Mouse (Mus musculus): Measurements from ENCODE around the gene Arhgap35.

DNA sequence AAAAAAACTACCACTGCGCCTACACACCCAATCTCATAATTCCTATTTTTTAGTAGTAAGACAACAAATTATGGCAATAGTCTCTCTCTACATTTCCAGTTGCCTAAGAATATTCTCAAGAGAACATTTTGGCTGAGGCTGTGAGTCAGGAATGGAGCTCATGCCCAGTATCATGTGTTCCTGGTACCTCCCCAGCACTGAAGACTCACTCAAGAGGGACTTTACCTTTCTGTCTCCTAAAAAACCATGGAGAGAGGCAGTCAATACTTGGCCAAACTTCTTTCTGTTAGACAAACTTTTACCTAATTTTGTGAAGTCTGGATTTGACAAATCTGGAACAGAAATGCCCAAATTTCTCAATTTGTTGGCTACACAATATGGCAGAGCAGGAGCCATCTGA, 6.7 kb downstream of the Arhgap35 start:
- TF ChIP-seq POLR2A (IDR thresholded peaks at IDR 0.05; ENCODE audit: borderline replicate concordance, control insufficient read depth, low read depth, low read length) (no peak), CTCF (IDR thresholded peaks at IDR 0.05; ENCODE audit: control insufficient read depth, insufficient read depth, low read length) (no peak)
